Mouse (Mus musculus) heart, postnatal 0 days (tissue): ENCODE results near the gene Ssbp2. TPM values are rescaled to one million over a fixed set of nuclear protein-coding genes. Genes with fewer than 3 reads are reported as not detected.
A peak's percentile ranks its signal among the peaks of the same experiment; 100 is the strongest.

Experiments
- ATAC-seq: fragments of 200-750 bp; cut with Nextera tagmentation; 2 replicates; pipeline ENCODE4 v1.8.0; 2017; ENCODE audit warnings: low read depth, moderate number of reproducible peaks, moderate library complexity; ENCODE audit not compliant: insufficient read depth
- DNase-seq: peaks from one replicate; pipeline ENCODE4 v3.0.0-alpha.2; 2016; ENCODE audit warnings: low spot score
- H3K27ac ChIP-seq: fragments of 300-500 bp; sonication (generic); 2 replicates; pipeline ENCODE4 v1.5.1; 2014; ENCODE audit warnings: low read depth, mild to moderate bottlenecking
- H3K27me3 ChIP-seq: fragments of 300-500 bp; sonication (generic); 2 replicates; pipeline ENCODE4 v1.6.1; 2014; ENCODE audit warnings: low read length, mixed read lengths; ENCODE audit not compliant: control insufficient read depth, insufficient read depth
- H3K36me3 ChIP-seq: fragments of 300-500 bp; sonication (generic); replicated peaks from 2 replicates; pipeline ENCODE4 v1.6.1; 2014; ENCODE audit warnings: low read length, mixed read lengths; ENCODE audit not compliant: control insufficient read depth, insufficient read depth
- H3K4me1 ChIP-seq: fragments of 300-500 bp; sonication (generic); 2 replicates; pipeline ENCODE4 v1.6.1; 2014; ENCODE audit warnings: antibody characterized with exemption; ENCODE audit not compliant: control insufficient read depth, insufficient read depth
- H3K4me2 ChIP-seq: fragments of 300-500 bp; sonication (generic); 2 replicates; pipeline ENCODE4 v1.6.1; 2014; ENCODE audit warnings: low read depth, mild to moderate bottlenecking, low read length, moderate library complexity
- H3K4me3 ChIP-seq: fragments of 300-500 bp; sonication (generic); 2 replicates; pipeline ENCODE4 v1.5.1; 2014; ENCODE audit warnings: low read depth, low read length
- H3K9ac ChIP-seq: fragments of 300-500 bp; sonication (generic); replicated peaks from 2 replicates; pipeline ENCODE4 v1.6.1; 2014; ENCODE audit warnings: low read depth, low read length, mixed read lengths
- H3K9me3 ChIP-seq: fragments of 300-500 bp; sonication (generic); replicated peaks from 2 replicates; pipeline ENCODE4 v1.6.1; 2016; ENCODE audit warnings: low read length; ENCODE audit not compliant: control insufficient read depth
- CTCF ChIP-seq: IDR thresholded peaks from 2 replicates; pipeline ENCODE4 v1.5.1; 2016; ENCODE audit warnings: antibody characterized with exemption, control low read depth, low read depth
- EP300 ChIP-seq: IDR thresholded peaks from 2 replicates; pipeline ENCODE4 v1.6.1; 2016; ENCODE audit warnings: antibody characterized with exemption, low read depth
- WGBS: fragments of 180-500 bp; shearing (Covaris S2); extraction: QIAGEN DNeasy Blood & Tissue Kit; methylation state at CpG from one replicate; pipeline ENCODE4 v1.1.7; 2014; 5-methylcytosine and 5-hydroxymethylcytosine counted together
- polyA plus RNA-seq: library from polyadenylated mRNA; unstranded; fragments of >200 nt; fragmentation: Nextera tagmentation; extraction: Ambion mirVana; gene quantifications from 2 replicates; pipeline ENCODE4 v1.2.1, GENCODE M21; 2015
- total RNA-seq: library from RNA; depleted of rRNA; stranded (reverse); fragments of >200 nt; gene quantifications from 2 replicates; pipeline ENCODE4 v1.2.3, GENCODE M21; 2014; ENCODE audit warnings: low replicate concordance

Ssbp2 gene
- total and polyA plus RNA-seq, 2 experiments from 2014 or later, result 70.8 to 74.2 TPM

DNA sequence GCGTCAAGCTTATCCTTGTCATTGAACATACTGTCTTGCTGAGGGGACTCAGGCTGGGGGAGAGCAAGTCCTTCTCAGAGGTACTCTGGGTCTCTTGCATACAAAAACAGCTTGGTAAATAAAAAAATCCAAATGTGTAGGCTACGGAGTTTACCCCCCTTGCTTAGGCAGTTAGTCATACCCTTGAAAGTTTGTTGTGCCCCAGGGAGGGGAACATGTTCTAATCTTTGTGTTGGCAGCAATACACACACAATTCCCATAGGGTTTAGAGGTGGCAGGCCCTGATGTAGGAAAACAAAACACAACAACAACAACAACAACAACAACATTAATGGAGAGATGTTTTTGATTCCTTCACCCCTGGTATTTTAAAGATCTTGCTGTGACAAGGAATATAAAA is 2.3 kb downstream of the Ssbp2 start:
- WGBS, result 13% methylated on average over 2 of the region's 2 CpGs
- Histone ChIP-seq H3K4me2 (peak overlapping the region; percentile 84), H3K9me3 (no peaks in the 10 kb centered on the region), H3K4me3 (peak overlapping the region; percentile 81), H3K9ac (peak overlapping the region; percentile 87), H3K36me3 (no peaks in the 10 kb centered on the region), H3K27me3 (no peaks in the 10 kb centered on the region), H3K27ac (peak overlapping the region; percentile 87), H3K4me1 (peaks cover 17% of the 10 kb centered on the region)
- ATAC-seq (no peak), DNase-seq (peak; percentile 27)
- TF ChIP-seq CTCF (no peak), EP300 (no peak)

GRCm38 (mm10) chr13:91462893-91463481 is 2.9 kb downstream of the Ssbp2 start:
- Histone ChIP-seq H3K9ac (no peak overlapping the region), H3K4me2 (peak overlapping the region; percentile 84; the same call in 1 of the 2 replicates), H3K4me1 (peaks cover 17% of the 10 kb centered on the region), H3K36me3 (no peaks in the 10 kb centered on the region), H3K27ac (no peak overlapping the region; the same call in 1 of the 2 replicates), H3K4me3 (no peak overlapping the region; the same call in 1 of the 2 replicates), H3K27me3 (no peaks in the 10 kb centered on the region), H3K9me3 (no peaks in the 10 kb centered on the region)
- TF ChIP-seq CTCF (peak; percentile 37), EP300 (no peak)
- ATAC-seq (no peak), DNase-seq (peak; percentile 45)
- WGBS, result 29% methylated on average over 9 of the region's 9 CpGs

DNA sequence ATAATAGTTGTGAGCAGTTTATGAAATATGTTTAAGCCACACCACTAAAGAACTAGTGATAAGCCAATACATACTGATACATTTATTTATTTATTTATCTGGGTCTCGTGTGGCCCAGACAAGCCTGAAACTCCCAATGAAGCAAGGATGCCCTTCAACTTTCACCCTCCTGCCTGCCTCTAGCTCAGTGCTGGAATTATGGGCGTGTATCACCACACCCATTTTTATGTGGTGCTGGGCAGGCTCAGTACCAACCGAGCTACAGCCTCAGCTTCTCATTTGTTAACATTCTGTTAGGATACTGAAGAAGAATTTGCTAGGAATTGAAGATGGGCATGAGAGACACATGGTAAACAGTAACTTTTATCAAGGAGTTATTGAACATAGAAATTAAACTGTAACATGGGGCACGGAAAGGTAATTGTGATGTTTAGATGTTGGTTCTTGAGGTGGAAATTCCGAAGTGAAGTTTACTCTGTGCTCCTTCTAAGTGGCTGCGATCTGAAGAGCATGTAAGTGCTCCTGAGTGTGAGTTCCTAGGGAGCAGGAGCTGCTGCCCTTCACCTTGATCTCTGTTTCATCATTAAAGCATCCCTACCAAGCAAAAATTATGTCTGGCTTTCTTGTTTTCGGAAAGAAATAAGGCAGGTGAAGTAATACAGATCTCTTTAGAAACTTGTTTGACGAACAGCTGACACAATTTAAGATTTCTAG is 5.1 kb downstream of the Ssbp2 start:
- H3K4me3 ChIP-seq, result no peak overlapping the region
- H3K36me3 ChIP-seq, result no peaks in the 10 kb centered on the region
- no peak overlapping the region for H3K9ac ChIP-seq
- TF ChIP-seq EP300, result no peak
- TF ChIP-seq CTCF, result no peak
- H3K27me3 ChIP-seq, result no peaks in the 10 kb centered on the region
- no peaks in the 10 kb centered on the region for H3K9me3 ChIP-seq
- 71% methylated on average over 8 of the region's 8 CpGs for WGBS
- H3K4me1 ChIP-seq, result peaks cover 6% of the 10 kb centered on the region; the same call in 1 of the 2 replicates
- H3K27ac ChIP-seq, result no peak overlapping the region
- DNase-seq, result no peak
- ATAC-seq, result no peak
- no peak overlapping the region for H3K4me2 ChIP-seq

DNA sequence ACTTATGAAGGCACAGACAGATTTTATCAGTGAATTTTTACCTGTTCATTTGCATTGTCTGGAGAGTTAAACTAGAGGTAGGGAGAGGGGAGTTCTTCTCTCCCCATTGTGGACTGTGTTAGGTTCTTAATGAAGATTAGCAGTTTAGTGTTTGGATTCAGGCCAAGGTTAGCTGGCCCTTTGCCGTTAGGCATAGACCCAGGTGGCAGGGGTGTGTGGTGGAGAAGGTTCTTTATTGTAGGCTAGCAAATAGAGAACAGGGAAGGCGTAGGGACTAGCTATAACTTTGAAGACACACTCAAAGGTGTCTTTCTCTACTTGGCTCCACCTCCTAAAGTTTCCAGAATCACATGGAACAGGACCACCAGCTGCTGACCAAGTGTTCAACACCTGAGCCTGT is 11.5 kb downstream of the Ssbp2 start:
- H3K27me3 ChIP-seq, result no peaks in the 10 kb centered on the region
- no peak for DNase-seq
- H3K36me3 ChIP-seq, result no peaks in the 10 kb centered on the region
- 0 out of 2 replicates have a peak, but pooled peaks cover 2% of the 10 kb centered on the region for H3K9me3 ChIP-seq
- H3K9ac ChIP-seq, result no peak overlapping the region
- WGBS, result 41% methylated on average over 2 of the region's 2 CpGs
- TF ChIP-seq CTCF, result no peak
- H3K4me3 ChIP-seq, result no peak overlapping the region
- no peak overlapping the region for H3K27ac ChIP-seq
- peaks cover 22% of the 10 kb centered on the region for H3K4me1 ChIP-seq
- no peak overlapping the region for H3K4me2 ChIP-seq
- no peak for ATAC-seq

DNA sequence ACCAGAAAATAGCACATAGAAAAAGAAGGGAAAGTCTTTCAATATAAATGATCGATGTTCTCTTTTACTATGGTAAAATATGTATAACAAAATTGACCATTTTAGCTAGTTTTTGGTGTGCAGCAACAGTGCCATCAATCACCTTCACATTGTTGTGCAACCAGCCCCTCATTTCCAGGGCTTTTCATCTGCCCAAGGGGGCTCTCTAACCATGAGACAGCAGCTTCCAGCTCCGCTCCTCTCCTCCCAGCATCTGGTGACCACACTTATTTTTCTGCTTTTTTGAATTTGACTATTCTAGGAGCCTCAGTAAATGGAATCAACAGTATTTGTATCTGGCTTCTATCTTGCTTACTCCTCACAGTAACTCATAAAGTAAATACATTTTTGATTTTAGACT is 11.9 kb downstream of the Ssbp2 start:
- TF ChIP-seq EP300 (no peak), CTCF (no peak)
- H3K27ac ChIP-seq, result no peak overlapping the region
- ATAC-seq, result no peak
- no peaks in the 10 kb centered on the region for H3K36me3 ChIP-seq
- H3K9ac ChIP-seq, result no peak overlapping the region
- no peak overlapping the region for H3K4me2 ChIP-seq
- WGBS, result 90% methylated on average over 2 of the region's 2 CpGs
- H3K27me3 ChIP-seq, result no peaks in the 10 kb centered on the region
- H3K4me3 ChIP-seq, result no peak overlapping the region
- peaks cover 22% of the 10 kb centered on the region for H3K4me1 ChIP-seq
- DNase-seq, result no peak
- H3K9me3 ChIP-seq, result 0 out of 2 replicates have a peak, but pooled peaks cover 3% of the 10 kb centered on the region

DNA sequence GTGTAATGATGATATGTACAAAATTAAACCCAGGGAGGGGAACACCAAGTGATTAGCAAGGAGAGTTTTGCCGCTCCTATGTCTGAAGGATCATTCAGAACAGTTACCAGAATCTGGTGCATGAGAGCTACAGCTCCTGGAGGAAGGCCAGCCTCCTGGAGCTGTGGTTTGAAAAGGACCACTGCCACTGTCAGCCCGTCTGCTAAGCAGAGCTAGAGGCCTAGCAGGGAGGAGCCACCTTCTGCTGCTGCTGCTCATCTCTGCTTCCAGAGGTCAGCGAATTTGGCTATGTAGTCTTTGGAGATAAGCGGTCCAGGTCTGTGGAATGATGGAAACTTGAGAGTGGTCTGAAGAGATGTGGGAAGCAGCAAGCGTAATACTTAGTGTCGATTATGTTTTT is 13.4 kb downstream of the Ssbp2 start:
- H3K27me3 ChIP-seq, result no peaks in the 10 kb centered on the region
- H3K4me2 ChIP-seq, result no peak overlapping the region
- DNase-seq (no peak), ATAC-seq (peak; percentile 37; the same call in 1 of the 2 replicates)
- no peak for TF ChIP-seq CTCF
- TF ChIP-seq EP300, result no peak
- no peak overlapping the region for H3K9ac ChIP-seq
- 0 out of 2 replicates have a peak, but pooled peaks cover 3% of the 10 kb centered on the region for H3K9me3 ChIP-seq
- H3K36me3 ChIP-seq, result no peaks in the 10 kb centered on the region
- 23% methylated on average over 6 of the region's 6 CpGs for whole genome bisulfite sequencing
- H3K27ac ChIP-seq, result peak overlapping the region; percentile 16
- peaks cover 22% of the 10 kb centered on the region for H3K4me1 ChIP-seq
- H3K4me3 ChIP-seq, result no peak overlapping the region
